Mouse (Mus musculus): ENCODE results near the gene Nsun2. TPM values are rescaled to one million over a fixed set of nuclear protein-coding genes. Genes with fewer than 3 reads are reported as not detected.

Gene Nsun2
- polyA plus RNA-seq, 2 experiments, result 58.7 to 88.8 TPM

DNA sequence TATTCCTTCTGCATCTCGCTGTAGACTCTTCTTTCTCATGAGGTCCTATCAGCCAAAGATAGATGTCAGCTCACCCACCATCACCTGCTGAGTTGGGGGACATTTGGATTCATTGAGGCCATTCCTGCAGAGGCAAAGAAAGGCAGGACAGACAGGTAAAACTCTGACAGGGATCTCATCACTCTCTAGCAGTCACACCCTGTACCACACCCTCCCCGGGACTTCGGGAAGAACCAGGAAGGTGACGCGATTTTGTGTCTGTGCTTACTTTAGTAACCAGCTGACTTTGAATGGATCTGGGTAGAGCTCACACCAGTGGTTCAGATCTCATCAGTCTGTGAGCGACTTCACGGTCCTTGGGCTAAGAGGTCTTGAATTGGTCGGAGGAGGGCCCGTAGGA, 112.9 kb downstream of the Nsun2 start:
- H3K36me3 ChIP-seq (replicated peaks; ENCODE audit: control insufficient read depth, insufficient read depth, low read depth), result no peaks in the 10 kb centered on the region
- H3K9ac ChIP-seq (replicated peaks), result no peak overlapping the region
- no peak overlapping the region for H3K4me2 ChIP-seq (ENCODE audit: low read depth)
- DNase-seq (ENCODE audit: low read depth in 3 of 3, low spot score in 3 of 3) (no peak), ATAC-seq (ENCODE audit: insufficient read depth) (no peak)
- TF ChIP-seq EP300 (IDR thresholded peaks at IDR 0.05; ENCODE audit: low read depth) (no peak), CTCF (IDR thresholded peaks at IDR 0.05; ENCODE audit: low read depth) (no peak)
- H3K4me3 ChIP-seq (ENCODE audit: insufficient read depth in 1 of 2, low read depth in 2 of 2, low read length in 2 of 2), result no peak overlapping the region
- H3K27ac ChIP-seq, result no peak overlapping the region
- H3K4me1 ChIP-seq (replicated peaks; ENCODE audit: control insufficient read depth in 2 of 2, insufficient read depth in 2 of 2, low read length in 1 of 2), result peaks cover 0 to 2% of the 10 kb centered on the region in 2 experiments; a peak in 1 of 4 replicates
- 72% methylated on average over 9 of the region's 9 CpGs for WGBS (ENCODE audit: insufficient replicate concordance)
- H3K27me3 ChIP-seq (ENCODE audit: control insufficient read depth, insufficient read depth, low read length), result no peaks in the 10 kb centered on the region
- no peaks in the 10 kb centered on the region for H3K9me3 ChIP-seq (ENCODE audit: control insufficient read depth, low read length)

DNA sequence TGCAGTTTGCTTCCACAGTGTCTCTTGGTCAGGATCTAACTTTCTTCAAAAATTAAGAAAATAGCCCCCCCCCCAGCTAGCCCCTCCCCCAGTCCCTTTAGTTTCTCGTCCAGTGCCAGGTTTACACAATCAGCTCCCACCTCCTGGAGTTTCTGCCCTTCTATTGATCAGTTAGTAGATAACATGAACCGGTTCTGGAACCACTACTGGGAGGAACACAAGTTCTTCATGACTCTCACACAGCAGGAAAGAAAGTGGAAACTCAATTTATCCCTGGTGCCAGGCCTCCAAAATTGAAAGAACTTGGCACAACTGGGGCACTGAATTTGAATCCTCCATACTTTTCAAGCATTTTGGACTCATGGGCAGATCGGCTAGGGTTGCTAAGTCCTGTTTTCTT, 121.0 kb downstream of the Nsun2 start:
- DNase-seq (ENCODE audit: low read depth in 3 of 3, low spot score in 3 of 3) (no peak), ATAC-seq (ENCODE audit: insufficient read depth) (no peak)
- Histone ChIP-seq H3K4me3 (ENCODE audit: insufficient read depth in 1 of 2, low read depth in 2 of 2, low read length in 2 of 2) (no peak overlapping the region), H3K36me3 (replicated peaks; ENCODE audit: control insufficient read depth, insufficient read depth, low read depth) (no peaks in the 10 kb centered on the region), H3K9ac (replicated peaks) (no peak overlapping the region), H3K27me3 (ENCODE audit: control insufficient read depth, insufficient read depth, low read length) (no peaks in the 10 kb centered on the region), H3K4me2 (ENCODE audit: low read depth) (no peak overlapping the region), H3K27ac (no peak overlapping the region), H3K4me1 (replicated peaks; ENCODE audit: control insufficient read depth in 2 of 2, insufficient read depth in 2 of 2, low read length in 1 of 2) (no peaks in the 10 kb centered on the region), H3K9me3 (ENCODE audit: control insufficient read depth, low read length) (no peaks in the 10 kb centered on the region)
- no peak for TF ChIP-seq EP300 (IDR thresholded peaks at IDR 0.05; ENCODE audit: low read depth)
- no peak for TF ChIP-seq CTCF (IDR thresholded peaks at IDR 0.05; ENCODE audit: low read depth)
- WGBS (ENCODE audit: insufficient replicate concordance), result 40% methylated on average over 3 of the region's 3 CpGs

DNA sequence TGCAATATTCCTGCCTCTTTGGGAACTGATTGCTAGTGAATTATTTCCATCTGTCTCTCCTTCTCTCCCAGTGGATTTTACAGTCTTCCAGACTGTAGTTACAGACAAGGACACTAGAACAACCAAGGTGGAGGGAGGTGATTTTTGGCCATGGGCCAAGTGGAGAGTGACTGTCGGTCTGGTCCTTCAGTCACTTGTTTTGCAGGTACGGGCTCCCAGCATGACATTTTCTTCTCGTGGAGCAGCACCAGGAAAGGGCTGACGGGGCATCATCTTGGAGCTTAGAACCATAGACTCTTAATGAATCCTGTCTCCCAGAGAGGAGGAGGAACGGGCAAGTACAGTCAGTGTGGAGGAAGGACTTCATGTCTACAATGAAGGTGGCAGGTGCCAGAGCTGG, 138.6 kb downstream of the Nsun2 start:
- H3K27ac ChIP-seq, result no peak overlapping the region
- H3K4me3 ChIP-seq (ENCODE audit: insufficient read depth in 1 of 2, low read depth in 2 of 2, low read length in 2 of 2), result no peak overlapping the region
- TF ChIP-seq EP300 (IDR thresholded peaks at IDR 0.05; ENCODE audit: low read depth) (no peak), CTCF (IDR thresholded peaks at IDR 0.05; ENCODE audit: low read depth) (no peak)
- H3K4me2 ChIP-seq (ENCODE audit: low read depth), result no peak overlapping the region
- no peak for DNase-seq (ENCODE audit: low read depth in 3 of 3, low spot score in 3 of 3)
- no peaks in the 10 kb centered on the region for H3K4me1 ChIP-seq (replicated peaks; ENCODE audit: control insufficient read depth in 2 of 2, insufficient read depth in 2 of 2, low read length in 1 of 2)
- WGBS (ENCODE audit: insufficient replicate concordance), result 67% methylated on average over 5 of the region's 5 CpGs
- ATAC-seq (ENCODE audit: insufficient read depth), result no peak
- H3K27me3 ChIP-seq (ENCODE audit: control insufficient read depth, insufficient read depth, low read length), result no peaks in the 10 kb centered on the region
- no peaks in the 10 kb centered on the region for H3K36me3 ChIP-seq (replicated peaks; ENCODE audit: control insufficient read depth, insufficient read depth, low read depth)
- no peaks in the 10 kb centered on the region for H3K9me3 ChIP-seq (ENCODE audit: control insufficient read depth, low read length)
- no peak overlapping the region for H3K9ac ChIP-seq (replicated peaks)

DNA sequence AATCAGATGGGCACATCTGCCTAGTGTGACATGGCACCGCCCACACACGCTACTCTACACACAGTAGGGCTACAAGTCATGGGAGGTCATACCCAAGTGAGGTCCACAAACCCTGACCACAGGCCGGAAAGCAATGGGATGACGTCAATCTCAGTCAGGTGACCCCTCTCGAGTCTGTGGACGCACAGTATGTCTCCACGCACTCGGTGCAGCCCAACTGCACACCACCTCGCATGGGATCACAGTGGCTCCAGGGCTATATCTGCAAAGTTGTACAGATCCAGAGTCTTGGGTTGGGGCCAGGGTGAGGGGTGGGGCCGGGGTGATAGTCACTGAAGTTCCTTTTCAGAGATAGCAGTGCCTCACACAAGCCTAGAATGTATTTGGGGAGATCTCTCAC, 139.0 kb downstream of the Nsun2 start:
- Histone ChIP-seq H3K27me3 (ENCODE audit: control insufficient read depth, insufficient read depth, low read length) (no peaks in the 10 kb centered on the region), H3K9ac (replicated peaks) (no peak overlapping the region), H3K36me3 (replicated peaks; ENCODE audit: control insufficient read depth, insufficient read depth, low read depth) (no peaks in the 10 kb centered on the region), H3K9me3 (ENCODE audit: control insufficient read depth, low read length) (no peaks in the 10 kb centered on the region), H3K4me1 (replicated peaks; ENCODE audit: control insufficient read depth in 2 of 2, insufficient read depth in 2 of 2, low read length in 1 of 2) (no peaks in the 10 kb centered on the region), H3K27ac (no peak overlapping the region), H3K4me2 (ENCODE audit: low read depth) (no peak overlapping the region), H3K4me3 (ENCODE audit: insufficient read depth in 1 of 2, low read depth in 2 of 2, low read length in 2 of 2) (no peak overlapping the region)
- TF ChIP-seq CTCF (IDR thresholded peaks at IDR 0.05; ENCODE audit: low read depth), result no peak
- TF ChIP-seq EP300 (IDR thresholded peaks at IDR 0.05; ENCODE audit: low read depth), result no peak
- ATAC-seq (ENCODE audit: insufficient read depth) (no peak), DNase-seq (ENCODE audit: low read depth in 3 of 3, low spot score in 3 of 3) (no peak)
- 75% methylated on average over 10 of the region's 10 CpGs for WGBS (ENCODE audit: insufficient replicate concordance)

DNA sequence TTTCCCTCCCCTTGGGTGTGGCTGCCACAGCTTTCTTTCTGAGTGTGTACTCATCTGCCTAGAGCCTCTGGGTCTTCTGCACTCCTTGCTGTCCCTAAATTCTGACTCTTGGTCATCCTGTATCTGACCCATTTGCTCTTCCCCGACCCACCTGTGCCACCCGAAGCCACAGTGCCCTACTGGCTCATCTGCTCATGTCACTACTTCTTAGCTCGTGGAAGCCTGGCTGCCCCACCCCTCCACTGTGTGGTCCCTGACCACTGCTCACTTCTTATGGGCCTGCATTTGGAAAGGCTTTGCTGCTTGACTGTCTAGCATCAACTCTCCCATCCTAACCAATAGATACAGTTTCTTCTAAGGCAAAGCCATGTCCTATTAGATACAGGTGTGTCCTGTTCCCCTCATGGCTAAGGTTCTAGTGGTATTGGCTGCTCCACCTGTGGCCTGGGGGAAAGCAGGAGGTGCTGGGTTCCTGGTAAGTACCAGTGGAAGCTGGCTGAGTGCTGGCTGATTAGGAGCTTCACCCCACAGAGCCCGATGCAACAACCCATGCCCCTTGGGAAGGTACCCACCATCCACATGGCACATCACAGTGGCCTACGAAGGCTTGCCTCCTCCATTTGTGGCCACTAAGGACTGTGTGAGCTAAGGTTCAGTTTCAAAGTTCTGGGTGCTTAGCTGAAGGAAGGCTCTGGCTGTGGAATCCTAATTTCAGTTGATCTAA, 139.8 kb downstream of the Nsun2 start:
- H3K4me1 ChIP-seq (replicated peaks; ENCODE audit: control insufficient read depth in 2 of 2, insufficient read depth in 2 of 2, low read length in 1 of 2), result no peaks in the 10 kb centered on the region
- TF ChIP-seq EP300 (IDR thresholded peaks at IDR 0.05; ENCODE audit: low read depth) (no peak), CTCF (IDR thresholded peaks at IDR 0.05; ENCODE audit: low read depth) (no peak)
- no peak overlapping the region for H3K27ac ChIP-seq
- H3K9me3 ChIP-seq (ENCODE audit: control insufficient read depth, low read length), result no peaks in the 10 kb centered on the region
- no peaks in the 10 kb centered on the region for H3K36me3 ChIP-seq (replicated peaks; ENCODE audit: control insufficient read depth, insufficient read depth, low read depth)
- DNase-seq (ENCODE audit: low read depth in 3 of 3, low spot score in 3 of 3) (no peak), ATAC-seq (ENCODE audit: insufficient read depth) (no peak)
- H3K4me2 ChIP-seq (ENCODE audit: low read depth), result no peak overlapping the region
- H3K9ac ChIP-seq (replicated peaks), result no peak overlapping the region
- no peaks in the 10 kb centered on the region for H3K27me3 ChIP-seq (ENCODE audit: control insufficient read depth, insufficient read depth, low read length)
- H3K4me3 ChIP-seq (ENCODE audit: insufficient read depth in 1 of 2, low read depth in 2 of 2, low read length in 2 of 2), result no peak overlapping the region
- 49% methylated on average over 5 of the region's 5 CpGs for WGBS (ENCODE audit: insufficient replicate concordance)
